Mouse (Mus musculus): Measurements from ENCODE around the gene Actg1. TPM values are rescaled to one million over a fixed set of nuclear protein-coding genes. Genes with fewer than 3 reads are reported as not detected.

Actg1 gene
- polyA plus RNA-seq, 1 experiment = 2,484 TPM

- H3K4me1 ChIP-seq (ENCODE audit: control insufficient read depth, insufficient read depth, low read length) = peaks cover 9% of the 10 kb centered on the region
- peak overlapping the region; percentile 36 for H3K27ac ChIP-seq (ENCODE audit: insufficient read depth, low read length)
- H3K36me3 ChIP-seq (ENCODE audit: control insufficient read depth, insufficient read depth, low read length, poor library complexity, severe bottlenecking) = no peaks in the 10 kb centered on the region
- TF ChIP-seq CTCF (IDR thresholded peaks at IDR 0.05; ENCODE audit: low read depth, low read length) (peak; percentile 80), POLR2A (IDR thresholded peaks at IDR 0.05; ENCODE audit: insufficient read depth, low read length) (no peak)
- no peaks in the 10 kb centered on the region for H3K9me3 ChIP-seq (replicated peaks; ENCODE audit: control insufficient read depth, insufficient read depth, low read length, poor library complexity, severe bottlenecking)
- no peak overlapping the region for H3K9ac ChIP-seq (ENCODE audit: low read depth, poor library complexity, severe bottlenecking)
- no peak overlapping the region for H3K4me3 ChIP-seq (ENCODE audit: low read depth, low read length)
- no peaks in the 10 kb centered on the region for H3K27me3 ChIP-seq (ENCODE audit: control insufficient read depth, insufficient read depth, low read length, poor library complexity, severe bottlenecking)
Observed at GRCm38 (mm10) chr11:120369656-120370055, 21.3 kb upstream of the Actg1 start.

GRCm38 (mm10) chr11:120366443-120367027 lies 18.2 kb upstream of the Actg1 start:
- Histone ChIP-seq H3K9me3 (replicated peaks; ENCODE audit: control insufficient read depth, insufficient read depth, low read length, poor library complexity, severe bottlenecking) (no peaks in the 10 kb centered on the region), H3K36me3 (ENCODE audit: control insufficient read depth, insufficient read depth, low read length, poor library complexity, severe bottlenecking) (no peaks in the 10 kb centered on the region), H3K9ac (ENCODE audit: low read depth, poor library complexity, severe bottlenecking) (no peak overlapping the region), H3K4me1 (ENCODE audit: control insufficient read depth, insufficient read depth, low read length) (peaks cover 9% of the 10 kb centered on the region), H3K27me3 (ENCODE audit: control insufficient read depth, insufficient read depth, low read length, poor library complexity, severe bottlenecking) (no peaks in the 10 kb centered on the region), H3K27ac (ENCODE audit: insufficient read depth, low read length) (no peak overlapping the region), H3K4me3 (ENCODE audit: low read depth, low read length) (no peak overlapping the region)
- TF ChIP-seq CTCF (IDR thresholded peaks at IDR 0.05; ENCODE audit: low read depth, low read length) (no peak), EP300 (IDR thresholded peaks at IDR 0.05; ENCODE audit: insufficient read depth, low read depth, low read length) (no peak), POLR2A (IDR thresholded peaks at IDR 0.05; ENCODE audit: insufficient read depth, low read length) (no peak)

GRCm38 (mm10) chr11:120362891-120363290 lies 14.5 kb upstream of the Actg1 start:
- H3K27ac ChIP-seq (ENCODE audit: insufficient read depth, low read length) = no peak overlapping the region
- H3K9ac ChIP-seq (ENCODE audit: low read depth, poor library complexity, severe bottlenecking) = no peak overlapping the region
- H3K4me3 ChIP-seq (ENCODE audit: low read depth, low read length) = no peak overlapping the region
- no peaks in the 10 kb centered on the region for H3K27me3 ChIP-seq (ENCODE audit: control insufficient read depth, insufficient read depth, low read length, poor library complexity, severe bottlenecking)
- H3K36me3 ChIP-seq (ENCODE audit: control insufficient read depth, insufficient read depth, low read length, poor library complexity, severe bottlenecking) = no peaks in the 10 kb centered on the region
- peaks cover 9% of the 10 kb centered on the region for H3K4me1 ChIP-seq (ENCODE audit: control insufficient read depth, insufficient read depth, low read length)
- TF ChIP-seq CTCF (IDR thresholded peaks at IDR 0.05; ENCODE audit: low read depth, low read length) (no peak), EP300 (IDR thresholded peaks at IDR 0.05; ENCODE audit: insufficient read depth, low read depth, low read length) (no peak), POLR2A (IDR thresholded peaks at IDR 0.05; ENCODE audit: insufficient read depth, low read length) (no peak)
- H3K9me3 ChIP-seq (replicated peaks; ENCODE audit: control insufficient read depth, insufficient read depth, low read length, poor library complexity, severe bottlenecking) = no peaks in the 10 kb centered on the region

GRCm38 (mm10) chr11:120361295-120361694 lies 13.0 kb upstream of the Actg1 start, which contains the start of gene Fscn2:
Gene Fscn2 (plus strand): TSS chr11:120361534.
- H3K27me3 ChIP-seq (ENCODE audit: control insufficient read depth, insufficient read depth, low read length, poor library complexity, severe bottlenecking) = no peaks in the 10 kb centered on the region
- TF ChIP-seq POLR2A (IDR thresholded peaks at IDR 0.05; ENCODE audit: insufficient read depth, low read length) (no peak), CTCF (IDR thresholded peaks at IDR 0.05; ENCODE audit: low read depth, low read length) (no peak), EP300 (IDR thresholded peaks at IDR 0.05; ENCODE audit: insufficient read depth, low read depth, low read length) (no peak)
- peaks cover 2% of the 10 kb centered on the region for H3K4me1 ChIP-seq (ENCODE audit: control insufficient read depth, insufficient read depth, low read length)
- no peaks in the 10 kb centered on the region for H3K9me3 ChIP-seq (replicated peaks; ENCODE audit: control insufficient read depth, insufficient read depth, low read length, poor library complexity, severe bottlenecking)
- no peak within 1 kb of the TSS for H3K9ac ChIP-seq (ENCODE audit: low read depth, poor library complexity, severe bottlenecking)
- no peak within 1 kb of the TSS for H3K4me3 ChIP-seq (ENCODE audit: low read depth, low read length)
- H3K27ac ChIP-seq (ENCODE audit: insufficient read depth, low read length) = no peak within 1 kb of the TSS
- no peaks in the 10 kb centered on the region for H3K36me3 ChIP-seq (ENCODE audit: control insufficient read depth, insufficient read depth, low read length, poor library complexity, severe bottlenecking)

GRCm38 (mm10) chr11:120360755-120361154 lies 12.4 kb upstream of the Actg1 start:
- H3K4me1 ChIP-seq (ENCODE audit: control insufficient read depth, insufficient read depth, low read length) = peaks cover 1% of the 10 kb centered on the region
- no peak overlapping the region for H3K9ac ChIP-seq (ENCODE audit: low read depth, poor library complexity, severe bottlenecking)
- H3K27ac ChIP-seq (ENCODE audit: insufficient read depth, low read length) = no peak overlapping the region
- no peak overlapping the region for H3K4me3 ChIP-seq (ENCODE audit: low read depth, low read length)
- H3K36me3 ChIP-seq (ENCODE audit: control insufficient read depth, insufficient read depth, low read length, poor library complexity, severe bottlenecking) = no peaks in the 10 kb centered on the region
- H3K27me3 ChIP-seq (ENCODE audit: control insufficient read depth, insufficient read depth, low read length, poor library complexity, severe bottlenecking) = no peaks in the 10 kb centered on the region
- no peaks in the 10 kb centered on the region for H3K9me3 ChIP-seq (replicated peaks; ENCODE audit: control insufficient read depth, insufficient read depth, low read length, poor library complexity, severe bottlenecking)
- TF ChIP-seq EP300 (IDR thresholded peaks at IDR 0.05; ENCODE audit: insufficient read depth, low read depth, low read length) = no peak
- no peak for TF ChIP-seq POLR2A (IDR thresholded peaks at IDR 0.05; ENCODE audit: insufficient read depth, low read length)
- TF ChIP-seq CTCF (IDR thresholded peaks at IDR 0.05; ENCODE audit: low read depth, low read length) = no peak

GRCm38 (mm10) chr11:120360062-120360461 lies 11.7 kb upstream of the Actg1 start:
- Histone ChIP-seq H3K27ac (ENCODE audit: insufficient read depth, low read length) (no peak overlapping the region), H3K4me1 (ENCODE audit: control insufficient read depth, insufficient read depth, low read length) (no peaks in the 10 kb centered on the region), H3K4me3 (ENCODE audit: low read depth, low read length) (no peak overlapping the region), H3K36me3 (ENCODE audit: control insufficient read depth, insufficient read depth, low read length, poor library complexity, severe bottlenecking) (no peaks in the 10 kb centered on the region), H3K27me3 (ENCODE audit: control insufficient read depth, insufficient read depth, low read length, poor library complexity, severe bottlenecking) (no peaks in the 10 kb centered on the region), H3K9me3 (replicated peaks; ENCODE audit: control insufficient read depth, insufficient read depth, low read length, poor library complexity, severe bottlenecking) (no peaks in the 10 kb centered on the region), H3K9ac (ENCODE audit: low read depth, poor library complexity, severe bottlenecking) (no peak overlapping the region)
- TF ChIP-seq CTCF (IDR thresholded peaks at IDR 0.05; ENCODE audit: low read depth, low read length) = no peak
- no peak for TF ChIP-seq EP300 (IDR thresholded peaks at IDR 0.05; ENCODE audit: insufficient read depth, low read depth, low read length)
- TF ChIP-seq POLR2A (IDR thresholded peaks at IDR 0.05; ENCODE audit: insufficient read depth, low read length) = no peak
